In genomic region chr16:93686945-93687344, GRCm38 (mm10) we compare ENCODE assay signal across 10 mouse cellular contexts. TPM values are rescaled to one million over a fixed set of nuclear protein-coding genes. Genes with fewer than 3 reads are reported as not detected.
DNase-seq lines count a peak whose midpoint lies in the region; ATAC-seq and TF ChIP-seq lines count a peak whose summit lies in the region.
"Had no signal": no experiment of that assay in that cellular context is flagged by ENCODE, and none has a peak within 500 bp of the region (broad histone marks: within the 10 kb centered on the region; RNA-seq: fewer than 3 reads in every experiment).

No protein-coding gene starts in this region.

- no peak overlapping the region for H3K27ac ChIP-seq in embryonic facial prominence, embryonic 11.5 days (replicated peaks; ENCODE audit: low read depth, low read length)
- H3K27ac ChIP-seq in embryonic facial prominence, embryonic 10.5 days (replicated peaks): no peak overlapping the region
- H3K27ac ChIP-seq in spleen, adult 2 months (ENCODE audit: insufficient read depth, low read length): no peak overlapping the region
- no peak overlapping the region for H3K27ac ChIP-seq in intestine, embryonic 16.5 days (ENCODE audit: low read length)
- no peak overlapping the region for H3K27ac ChIP-seq in stomach, postnatal 0 days (replicated peaks)
- H3K27ac ChIP-seq: hindbrain, embryonic 15.5 days had no signal

- H3K4me3 ChIP-seq in embryonic facial prominence, embryonic 11.5 days (ENCODE audit: low read depth, low read length): no peak overlapping the region
- H3K4me3 ChIP-seq in embryonic facial prominence, embryonic 10.5 days: no peak overlapping the region
- H3K4me3 ChIP-seq in spleen, adult 2 months (ENCODE audit: extremely low read depth, insufficient read depth, insufficient read length): peak overlapping the region; percentile 29; the same call in 1 of the 2 replicates
- H3K4me3 ChIP-seq in intestine, embryonic 16.5 days (ENCODE audit: low read length): peak overlapping the region; percentile 25
- H3K4me3 ChIP-seq in stomach, postnatal 0 days (ENCODE audit: low read depth, low read length): no peak overlapping the region
- H3K4me3 ChIP-seq: hindbrain, embryonic 15.5 days had no signal

- 39% methylated on average over 5 of the region's 5 CpGs for WGBS in embryonic facial prominence, embryonic 11.5 days
- 47% methylated on average over 5 of the region's 5 CpGs for WGBS in embryonic facial prominence, embryonic 10.5 days
- 16% methylated on average over 5 of the region's 5 CpGs for WGBS in spleen, adult 2 months
- 37% methylated on average over 5 of the region's 5 CpGs for WGBS in intestine, embryonic 16.5 days
- WGBS in stomach, postnatal 0 days: 35% methylated on average over 5 of the region's 5 CpGs

- DNase-seq in embryonic facial prominence, embryonic 11.5 days (ENCODE audit: low spot score): peak; percentile 56
- DNase-seq in embryonic facial prominence, embryonic 10.5 days (ENCODE audit: low spot score): no peak
- peak in 1 of 2 experiments; percentile 44 for DNase-seq in spleen, adult 2 months (ENCODE audit: low read depth in 1 of 2, low spot score in 2 of 2)
- DNase-seq in spleen, postnatal 36 days (ENCODE audit: low spot score in 2 of 2): no peak
- DNase-seq in stomach, postnatal 0 days (ENCODE audit: low spot score): no peak
- no peak for DNase-seq in ovary, adult 18-20 months (ENCODE audit: low spot score)
- DNase-seq in cerebellum, adult 18-20 months: no peak

- no peak for TF ChIP-seq CTCF in spleen, adult 2 months (IDR thresholded peaks at IDR 0.05; ENCODE audit: extremely low read depth, insufficient read depth, insufficient read length, insufficient replicate concordance)
- peak; percentile 71 for TF ChIP-seq CTCF in stomach, postnatal 0 days (IDR thresholded peaks at IDR 0.05; ENCODE audit: low read depth)

- no peak overlapping the region for H3K4me2 ChIP-seq in embryonic facial prominence, embryonic 11.5 days (ENCODE audit: low read depth, low read length)
- 0 out of 2 replicates have a peak overlapping the region, but pooled peaks have one; percentile 36 for H3K4me2 ChIP-seq in intestine, embryonic 16.5 days (ENCODE audit: low read depth, low read length)
- peak overlapping the region; percentile 14; the same call in 1 of the 2 replicates for H3K4me2 ChIP-seq in stomach, postnatal 0 days (replicated peaks; ENCODE audit: low read depth)
- H3K4me2 ChIP-seq: hindbrain, embryonic 15.5 days had no signal

- H3K9me3 ChIP-seq in embryonic facial prominence, embryonic 11.5 days (replicated peaks; ENCODE audit: control insufficient read depth, low read length): no peaks in the 10 kb centered on the region
- H3K9me3 ChIP-seq in embryonic facial prominence, embryonic 10.5 days: no peaks in the 10 kb centered on the region
- peaks cover 2% of the 10 kb centered on the region; the same call in 1 of the 2 replicates for H3K9me3 ChIP-seq in intestine, embryonic 16.5 days (ENCODE audit: control insufficient read depth, low read length)
- H3K9me3 ChIP-seq in stomach, postnatal 0 days (ENCODE audit: control insufficient read depth, low read length): no peaks in the 10 kb centered on the region
- H3K9me3 ChIP-seq: hindbrain, embryonic 15.5 days had no signal

- H3K27me3 ChIP-seq in embryonic facial prominence, embryonic 11.5 days (ENCODE audit: control insufficient read depth, insufficient read depth, low read length): peaks cover 29% of the 10 kb centered on the region
- H3K27me3 ChIP-seq in embryonic facial prominence, embryonic 10.5 days (replicated peaks; ENCODE audit: low read depth, poor library complexity, severe bottlenecking): peaks cover 41% of the 10 kb centered on the region
- peaks cover 11% of the 10 kb centered on the region for H3K27me3 ChIP-seq in spleen, adult 2 months (ENCODE audit: control insufficient read depth, insufficient read depth, low read length)
- peaks cover 21% of the 10 kb centered on the region for H3K27me3 ChIP-seq in intestine, embryonic 16.5 days (replicated peaks; ENCODE audit: control insufficient read depth, insufficient read depth, low read length)
- no peaks in the 10 kb centered on the region for H3K27me3 ChIP-seq in stomach, postnatal 0 days (ENCODE audit: control insufficient read depth, insufficient read depth, low read length)

- H3K9ac ChIP-seq in embryonic facial prominence, embryonic 11.5 days (replicated peaks; ENCODE audit: low read length): no peak overlapping the region
- no peak overlapping the region for H3K9ac ChIP-seq in intestine, embryonic 16.5 days (ENCODE audit: low read depth, low read length)
- no peak overlapping the region for H3K9ac ChIP-seq in stomach, postnatal 0 days (ENCODE audit: low read length)
- H3K9ac ChIP-seq: hindbrain, embryonic 15.5 days had no signal

- no peaks in the 10 kb centered on the region for H3K4me1 ChIP-seq in embryonic facial prominence, embryonic 11.5 days (ENCODE audit: control insufficient read depth, insufficient read depth, low read length)
- peaks cover 23% of the 10 kb centered on the region for H3K4me1 ChIP-seq in embryonic facial prominence, embryonic 10.5 days
- peaks cover 16% of the 10 kb centered on the region for H3K4me1 ChIP-seq in spleen, adult 2 months (ENCODE audit: control insufficient read depth, insufficient read depth, insufficient read length)
- peaks cover 19% of the 10 kb centered on the region for H3K4me1 ChIP-seq in intestine, embryonic 16.5 days (ENCODE audit: control insufficient read depth, insufficient read depth, low read length)
- no peaks in the 10 kb centered on the region for H3K4me1 ChIP-seq in stomach, postnatal 0 days (replicated peaks; ENCODE audit: control insufficient read depth, insufficient read depth)

- no peak for TF ChIP-seq POLR2A in spleen, adult 2 months (IDR thresholded peaks at IDR 0.05; ENCODE audit: low read depth, low read length)

- H3K36me3 ChIP-seq in embryonic facial prominence, embryonic 11.5 days (replicated peaks; ENCODE audit: control insufficient read depth, insufficient read depth, low read depth, low read length): no peaks in the 10 kb centered on the region
- no peaks in the 10 kb centered on the region for H3K36me3 ChIP-seq in embryonic facial prominence, embryonic 10.5 days (replicated peaks)
- no peaks in the 10 kb centered on the region for H3K36me3 ChIP-seq in spleen, adult 2 months (ENCODE audit: control insufficient read depth, insufficient read depth, low read length)
- no peaks in the 10 kb centered on the region for H3K36me3 ChIP-seq in intestine, embryonic 16.5 days (ENCODE audit: control insufficient read depth, insufficient read depth, low read length)
- no peaks in the 10 kb centered on the region for H3K36me3 ChIP-seq in stomach, postnatal 0 days (ENCODE audit: control insufficient read depth, insufficient read depth, low read length)
- H3K36me3 ChIP-seq: G1E; hindbrain, embryonic 15.5 days had no signal

- no peak for ATAC-seq in embryonic facial prominence, embryonic 11.5 days (replicated peaks; ENCODE audit: insufficient number of reproducible peaks, low FRiP score, low TSS enrichment, low read depth)
- no peak for ATAC-seq in intestine, embryonic 16.5 days
- ATAC-seq in stomach, postnatal 0 days (ENCODE audit: low FRiP score, low TSS enrichment): no peak

- TF ChIP-seq EP300 in stomach, postnatal 0 days (optimal IDR thresholded peaks at IDR 0.05): no peak

RNA-seq across cellular contexts. Expression of gene Cbr3, which starts 3.9 kb away (rescaled TPM):
- polyA plus RNA-seq in embryonic facial prominence, embryonic 11.5 days (2014; fragmentation: Nextera tagmentation; extraction: Ambion mirVana): 1.0 and 1.2 TPM in 2 replicates
- polyA plus RNA-seq in embryonic facial prominence, embryonic 10.5 days (2016; fragmentation: Nextera tagmentation; extraction: Ambion mirVana): 0.62 and 0.64 TPM in 2 replicates
- 6.7 and 7.2 TPM in 2 replicates for polyA plus RNA-seq in spleen, adult 2 months (2012; rRNA removed)
- 2.8 and 3.0 TPM in 2 replicates for polyA plus RNA-seq in intestine, embryonic 16.5 days (2015; fragmentation: Nextera tagmentation; extraction: Ambion mirVana)
- 208 and 229 TPM in 2 replicates for polyA plus RNA-seq in stomach, postnatal 0 days (2015; fragmentation: Nextera tagmentation; extraction: Ambion mirVana)
- polyA plus RNA-seq: G1E had no signal

RNA-seq across cellular contexts. Expression of gene Dop1b, which starts 24.8 kb away (rescaled TPM):
- 5.7 and 7.9 TPM in 2 replicates for polyA plus RNA-seq in embryonic facial prominence, embryonic 11.5 days (2014; fragmentation: Nextera tagmentation; extraction: Ambion mirVana)
- polyA plus RNA-seq in embryonic facial prominence, embryonic 10.5 days (2016; fragmentation: Nextera tagmentation; extraction: Ambion mirVana): 8.4 and 9.1 TPM in 2 replicates
- 35.3 and 35.5 TPM in 2 replicates for polyA plus RNA-seq in spleen, adult 2 months (2012; rRNA removed)
- polyA plus RNA-seq in intestine, embryonic 16.5 days (2015; fragmentation: Nextera tagmentation; extraction: Ambion mirVana): 14.4 and 16.6 TPM in 2 replicates
- polyA plus RNA-seq in stomach, postnatal 0 days (2015; fragmentation: Nextera tagmentation; extraction: Ambion mirVana): 20.1 and 20.9 TPM in 2 replicates

RNA-seq across cellular contexts. Expression of gene Gm5678, which starts 59.0 kb away (rescaled TPM):
- polyA plus RNA-seq in embryonic facial prominence, embryonic 11.5 days (2014; fragmentation: Nextera tagmentation; extraction: Ambion mirVana): not detected in 2 replicates
- polyA plus RNA-seq in embryonic facial prominence, embryonic 10.5 days (2016; fragmentation: Nextera tagmentation; extraction: Ambion mirVana): not detected in 2 replicates
- polyA plus RNA-seq in spleen, adult 2 months (2012; rRNA removed): not detected in 2 replicates
- polyA plus RNA-seq in intestine, embryonic 16.5 days (2015; fragmentation: Nextera tagmentation; extraction: Ambion mirVana): not detected in 2 replicates
- 7.7 and 8.0 TPM in 2 replicates for polyA plus RNA-seq in stomach, postnatal 0 days (2015; fragmentation: Nextera tagmentation; extraction: Ambion mirVana)
- polyA plus RNA-seq: G1E; hindbrain, embryonic 15.5 days had no signal

Comparison
In these comparisons a context has a peak if more than half of its experiments do, and no peak if none do; other contexts are left out.
1. H3K4me3 ChIP-seq: peak in spleen, adult 2 months (single experiment) and intestine, embryonic 16.5 days (single experiment); none in embryonic facial prominence, embryonic 11.5 days (single experiment), embryonic facial prominence, embryonic 10.5 days (single experiment) and stomach, postnatal 0 days (single experiment).
2. RNA of gene Cbr3, which starts 3.9 kb away (polyA plus RNA-seq): 208 to 229 TPM in stomach, postnatal 0 days; 6.7 to 7.2 TPM in spleen, adult 2 months, 2.8 to 3.0 TPM in intestine, embryonic 16.5 days, 1.0 to 1.2 TPM in embryonic facial prominence, embryonic 11.5 days and 0.62 to 0.64 TPM in embryonic facial prominence, embryonic 10.5 days; every median in the first group is over 10 times any median in the second.